Mouse (Mus musculus) stomach, postnatal 0 days (tissue): ENCODE results near the gene Nat14. TPM values are rescaled to one million over a fixed set of nuclear protein-coding genes. Genes with fewer than 3 reads are reported as not detected.
A peak's percentile ranks its signal among the peaks of the same experiment; 100 is the strongest.

Experiments
- ATAC-seq: fragments of 200-750 bp; cut with Nextera tagmentation; 2 replicates; pipeline ENCODE4 v1.8.0; 2017; ENCODE audit not compliant: low FRiP score, low TSS enrichment
- DNase-seq: peaks from one replicate; pipeline ENCODE4 v3.0.0-alpha.2; 2016; ENCODE audit warnings: low spot score
- H3K27ac ChIP-seq: fragments of 300-500 bp; sonication (generic); replicated peaks from 2 replicates; pipeline ENCODE4 v1.5.1; 2014; ENCODE audit warnings: mild to moderate bottlenecking, control low read depth
- H3K27me3 ChIP-seq: fragments of 300-500 bp; sonication (generic); 2 replicates; pipeline ENCODE4 v1.6.1; 2014; ENCODE audit warnings: low read length; ENCODE audit not compliant: control insufficient read depth, insufficient read depth
- H3K36me3 ChIP-seq: fragments of 300-500 bp; sonication (generic); 2 replicates; pipeline ENCODE4 v1.6.1; 2014; ENCODE audit warnings: low read length, mixed read lengths; ENCODE audit not compliant: control insufficient read depth, insufficient read depth
- H3K4me1 ChIP-seq: fragments of 300-500 bp; sonication (generic); replicated peaks from 2 replicates; pipeline ENCODE4 v1.6.1; 2014; ENCODE audit warnings: antibody characterized with exemption; ENCODE audit not compliant: control insufficient read depth, insufficient read depth
- H3K4me2 ChIP-seq: fragments of 300-500 bp; sonication (generic); replicated peaks from 2 replicates; pipeline ENCODE4 v1.6.1; 2014; ENCODE audit warnings: low read depth, mild to moderate bottlenecking, control low read depth, moderate library complexity
- H3K4me3 ChIP-seq: fragments of 300-500 bp; sonication (generic); 2 replicates; pipeline ENCODE4 v1.5.1; 2014; ENCODE audit warnings: low read depth, low read length, control low read depth
- H3K9ac ChIP-seq: fragments of 300-500 bp; sonication (generic); 2 replicates; pipeline ENCODE4 v1.6.1; 2014; ENCODE audit warnings: mild to moderate bottlenecking, low read length, control low read depth, mixed read lengths
- H3K9me3 ChIP-seq: fragments of 300-500 bp; sonication (generic); 2 replicates; pipeline ENCODE4 v1.6.1; 2016; ENCODE audit warnings: low read length; ENCODE audit not compliant: control insufficient read depth
- CTCF ChIP-seq: IDR thresholded peaks from 2 replicates; pipeline ENCODE4 v1.5.1; 2016; ENCODE audit warnings: antibody characterized with exemption, low read depth, mild to moderate bottlenecking, moderate library complexity
- EP300 ChIP-seq: optimal IDR thresholded peaks from 2 replicates; pipeline ENCODE3; 2016; ENCODE audit warnings: antibody characterized with exemption
- WGBS: fragments of 180-500 bp; shearing (Covaris S2); extraction: QIAGEN DNeasy Blood & Tissue Kit; methylation state at CpG from one replicate; pipeline ENCODE4 v1.1.7; 2014; 5-methylcytosine and 5-hydroxymethylcytosine counted together
- polyA plus RNA-seq: library from polyadenylated mRNA; unstranded; fragments of >200 nt; fragmentation: Nextera tagmentation; extraction: Ambion mirVana; gene quantifications from 2 replicates; pipeline ENCODE4 v1.2.1, GENCODE M21; 2015

Gene Nat14
- polyA plus RNA-seq, 1 experiment from 2014 or later = 2.3 TPM

DNA sequence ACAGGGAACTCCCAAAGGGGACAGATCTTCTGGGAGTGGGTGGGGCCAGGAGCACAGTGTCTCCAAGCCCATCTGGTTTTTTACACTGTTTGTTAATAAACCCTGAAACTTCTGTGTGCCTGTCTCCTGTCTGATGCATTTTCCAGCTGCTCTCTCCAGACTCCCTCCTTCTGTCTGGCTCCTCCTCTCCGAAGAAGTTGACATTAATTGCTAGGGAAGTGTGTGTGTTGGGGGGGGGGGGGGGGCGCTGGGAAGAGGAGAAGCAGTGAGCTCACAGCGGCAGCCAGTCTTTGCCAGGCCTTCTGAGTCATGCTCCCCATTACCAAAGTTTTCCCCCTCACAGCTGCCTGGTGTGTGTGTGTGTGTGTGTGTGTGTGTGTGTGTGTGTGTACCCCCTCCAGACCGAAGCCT, 3.1 kb downstream of the Nat14 start:
- H3K9me3 ChIP-seq = no peaks in the 10 kb centered on the region
- ATAC-seq = peak; percentile 67; the same call in 1 of the 2 replicates
- peak overlapping the region; percentile 29 for H3K4me2 ChIP-seq
- peak; percentile 55 for DNase-seq
- H3K4me1 ChIP-seq = peaks cover 10% of the 10 kb centered on the region
- H3K27ac ChIP-seq = peak overlapping the region; percentile 90
- 3% methylated on average over 3 of the region's 4 CpGs for WGBS
- H3K4me3 ChIP-seq = no peak overlapping the region
- no peak overlapping the region for H3K9ac ChIP-seq
- TF ChIP-seq EP300 (no peak), CTCF (no peak)
- no peaks in the 10 kb centered on the region for H3K27me3 ChIP-seq
- peaks cover 9% of the 10 kb centered on the region for H3K36me3 ChIP-seq

DNA sequence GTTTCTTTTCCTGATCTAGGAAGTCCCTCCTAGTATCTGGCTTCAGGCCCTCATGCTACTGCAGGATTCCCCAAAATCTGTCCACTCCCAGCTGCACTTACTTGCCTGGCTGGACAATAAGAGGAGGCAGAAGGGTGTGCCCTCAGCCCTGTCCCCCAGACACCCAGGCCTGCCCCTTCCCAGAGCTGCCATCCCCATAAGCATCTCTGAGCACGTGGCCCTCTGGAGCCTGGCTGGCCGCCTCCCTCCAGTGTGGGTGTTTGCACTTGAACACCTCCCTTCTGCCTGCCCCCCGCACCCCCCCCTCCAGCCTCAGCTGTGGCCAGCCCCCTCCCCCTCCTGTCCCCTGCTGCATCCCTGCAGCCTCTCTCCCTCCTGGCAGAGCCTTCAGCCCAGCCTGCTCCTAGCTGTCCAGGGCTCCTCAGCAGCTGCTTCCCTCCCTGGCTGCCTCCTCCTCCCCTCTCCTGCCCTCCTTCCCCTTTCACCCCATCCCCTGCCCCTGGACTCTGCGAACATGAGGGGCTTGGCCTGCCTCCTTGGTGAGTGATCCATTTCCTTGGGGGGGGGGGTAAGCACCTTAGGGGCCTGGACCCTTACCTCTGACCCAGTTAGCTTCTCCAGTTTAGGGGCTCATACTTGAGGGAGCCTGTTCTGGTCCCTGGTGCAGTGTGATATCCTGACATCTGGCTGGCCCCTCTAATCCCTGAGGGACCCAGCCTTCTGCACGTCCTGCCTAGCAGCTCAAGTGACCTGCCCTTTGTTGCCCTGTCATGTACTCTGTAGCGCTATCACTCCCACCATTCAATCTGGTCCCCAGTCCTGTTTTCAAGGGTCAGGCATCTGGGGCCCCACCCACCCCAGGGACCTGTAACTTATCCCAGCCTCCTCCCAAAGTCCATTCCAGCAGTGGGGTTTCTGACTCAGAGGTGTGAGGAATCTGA, 3.9 kb downstream of the Nat14 start, which contains the start of gene Ssc5d:
Gene Ssc5d (plus strand): TSS at position 345 of the 941 bp plus-strand sequence.
- Histone ChIP-seq H3K36me3 (peaks cover 2% of the 10 kb centered on the region), H3K27me3 (no peaks in the 10 kb centered on the region), H3K9me3 (no peaks in the 10 kb centered on the region), H3K9ac (no peak within 1 kb of the TSS; the same call in 1 of the 2 replicates), H3K4me3 (no peak within 1 kb of the TSS), H3K27ac (peak within 1 kb of the TSS; percentile 90), H3K4me1 (peaks cover 10% of the 10 kb centered on the region), H3K4me2 (peak within 1 kb of the TSS; percentile 29)
- ATAC-seq (peak; percentile 56; the same call in 1 of the 2 replicates), DNase-seq (peak; percentile 56)
- no peak for TF ChIP-seq EP300
- no peak; the same call in 1 of the 2 replicates for TF ChIP-seq CTCF
- 8% methylated on average over 6 of the region's 6 CpGs for WGBS

DNA sequence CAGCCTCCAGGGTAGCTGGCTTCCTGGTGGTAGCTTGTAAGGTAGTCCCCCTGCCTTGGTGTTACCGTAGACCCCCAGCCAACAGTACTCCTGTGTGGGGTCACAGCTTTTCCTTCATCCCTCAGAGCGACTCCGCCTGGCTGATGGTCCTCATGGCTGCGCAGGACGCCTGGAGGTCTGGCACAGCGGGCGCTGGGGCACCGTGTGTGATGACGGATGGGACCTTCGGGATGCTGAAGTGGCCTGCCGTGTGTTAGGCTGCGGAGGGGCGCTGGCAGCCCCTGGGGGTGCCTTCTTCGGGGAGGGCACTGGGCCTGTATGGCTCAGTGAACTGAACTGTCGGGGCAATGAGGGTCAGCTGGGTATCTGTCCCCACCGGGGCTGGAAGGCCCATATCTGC, 5.0 kb downstream of the Nat14 start:
- Histone ChIP-seq H3K4me3 (no peak overlapping the region), H3K27ac (no peak overlapping the region), H3K36me3 (no peaks in the 10 kb centered on the region), H3K4me2 (no peak overlapping the region), H3K9me3 (no peaks in the 10 kb centered on the region), H3K4me1 (peaks cover 10% of the 10 kb centered on the region), H3K9ac (no peak overlapping the region), H3K27me3 (no peaks in the 10 kb centered on the region)
- ATAC-seq = no peak
- 76% methylated on average over 16 of the region's 16 CpGs for WGBS
- TF ChIP-seq EP300 (no peak), CTCF (no peak)
- no peak for DNase-seq

DNA sequence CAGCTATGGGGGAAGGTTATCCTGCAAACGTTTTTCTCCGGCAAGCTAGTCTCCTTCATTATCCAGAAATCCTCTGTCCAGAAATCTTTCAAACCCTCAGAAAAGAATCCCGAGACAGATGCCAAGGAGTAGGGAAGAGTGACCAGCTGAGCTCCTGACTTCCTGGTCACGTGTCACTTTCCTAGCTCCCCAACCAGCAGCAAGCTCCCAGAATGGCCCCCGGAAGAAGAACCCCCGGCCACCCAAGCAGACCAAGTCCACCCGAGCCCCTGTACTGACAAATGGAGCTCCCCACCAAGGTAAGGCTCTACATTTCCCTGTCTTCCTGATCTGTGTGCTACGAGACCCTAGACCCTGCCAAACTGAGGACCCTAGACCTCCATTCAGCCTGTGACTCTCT, 5.9 kb downstream of the Nat14 start:
- Histone ChIP-seq H3K4me3 (0 out of 2 replicates have a peak overlapping the region, but pooled peaks have one; percentile 13), H3K9ac (no peak overlapping the region), H3K4me1 (peaks cover 10% of the 10 kb centered on the region), H3K4me2 (peak overlapping the region; percentile 32), H3K27ac (no peak overlapping the region), H3K36me3 (no peaks in the 10 kb centered on the region), H3K27me3 (no peaks in the 10 kb centered on the region), H3K9me3 (no peaks in the 10 kb centered on the region)
- no peak for DNase-seq
- TF ChIP-seq CTCF (no peak), EP300 (no peak)
- WGBS = 47% methylated on average over 8 of the region's 8 CpGs
- no peak for ATAC-seq

DNA sequence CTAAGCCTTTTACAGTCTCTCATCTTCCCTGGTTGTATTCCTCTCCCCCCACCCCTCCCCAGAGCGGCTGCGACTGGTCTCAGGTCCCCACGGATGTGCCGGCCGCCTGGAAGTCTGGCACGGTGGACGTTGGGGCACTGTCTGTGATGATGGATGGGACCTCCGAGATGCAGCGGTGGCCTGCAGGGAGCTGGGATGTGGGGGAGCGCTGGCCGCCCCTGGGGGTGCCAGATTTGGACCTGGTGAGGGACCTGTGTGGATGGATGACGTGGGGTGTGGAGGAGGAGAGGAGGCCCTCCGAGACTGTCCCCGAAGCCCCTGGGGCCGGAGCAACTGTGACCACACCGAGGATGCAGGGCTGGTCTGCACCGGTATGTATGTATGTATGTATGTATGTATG, 6.5 kb downstream of the Nat14 start:
- TF ChIP-seq CTCF (no peak), EP300 (no peak)
- Histone ChIP-seq H3K4me2 (no peak overlapping the region; the same call in 1 of the 2 replicates), H3K4me1 (peaks cover 7% of the 10 kb centered on the region), H3K27ac (no peak overlapping the region), H3K9me3 (no peaks in the 10 kb centered on the region), H3K36me3 (no peaks in the 10 kb centered on the region), H3K4me3 (0 out of 2 replicates have a peak overlapping the region, but pooled peaks have one; percentile 13), H3K27me3 (no peaks in the 10 kb centered on the region), H3K9ac (no peak overlapping the region)
- WGBS = 70% methylated on average over 17 of the region's 17 CpGs
- no peak for ATAC-seq
- DNase-seq = no peak

DNA sequence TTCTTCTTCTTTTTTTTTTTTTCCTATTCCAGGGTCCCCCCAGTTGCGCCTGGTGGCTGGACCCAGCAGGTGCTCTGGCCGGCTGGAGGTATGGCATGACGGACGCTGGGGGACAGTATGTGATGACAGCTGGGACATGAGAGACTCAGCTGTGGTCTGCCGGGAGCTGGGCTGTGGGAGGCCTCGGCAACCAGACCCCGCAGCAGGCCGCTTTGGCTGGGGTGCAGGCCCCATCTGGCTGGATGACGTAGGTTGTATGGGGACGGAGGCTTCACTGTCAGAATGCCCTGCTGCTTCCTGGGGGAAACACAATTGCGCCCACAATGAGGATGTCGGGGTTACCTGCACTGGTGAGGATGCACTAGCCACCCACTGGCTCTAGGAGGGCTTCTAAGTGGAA, 11.3 kb downstream of the Nat14 start:
- TF ChIP-seq EP300 = no peak
- no peak for TF ChIP-seq CTCF
- Histone ChIP-seq H3K27ac (no peak overlapping the region), H3K36me3 (no peaks in the 10 kb centered on the region), H3K9me3 (no peaks in the 10 kb centered on the region), H3K4me3 (no peak overlapping the region), H3K27me3 (no peaks in the 10 kb centered on the region), H3K4me1 (no peaks in the 10 kb centered on the region), H3K9ac (no peak overlapping the region), H3K4me2 (no peak overlapping the region)
- ATAC-seq (no peak), DNase-seq (no peak)
- WGBS = 76% methylated on average over 12 of the region's 12 CpGs
